Mouse (Mus musculus) megakaryocyte, embryonic 14.5 days (primary cell): Measurements from ENCODE around the gene Asprv1.

Experiments
- FLI1 ChIP-seq: IDR thresholded peaks from 2 replicates; pipeline ENCODE4 v1.6.1; 2012; ENCODE audit warnings: low read length, inconsistent platforms, mixed read lengths
- GATA1 ChIP-seq: IDR thresholded peaks from 3 replicates; pipeline ENCODE4 v1.6.1; 2012; ENCODE audit warnings: mixed read lengths, low read length, inconsistent platforms, borderline replicate concordance

GRCm38 (mm10) chr6:86610714-86611113 is 17.2 kb upstream of the Asprv1 start:
- TF ChIP-seq GATA1 = no peak
- TF ChIP-seq FLI1 = no peak
